Mouse (Mus musculus): ENCODE measurements at regions not wholly inside any gene's neighbourhood (a gene's known extent, or its start where the extent isn't known, plus 50 kb on each side); places are given as distances from the start of the nearest gene placed in this dataset.

GRCm38 (mm10) chr8:57401661-57402060 is 54.1 kb upstream of the Scrg1 start:
- Histone ChIP-seq H3K4me1 (replicated peaks; ENCODE audit: control insufficient read depth, insufficient read depth, low read length) (no peaks in the 10 kb centered on the region), H3K9ac (ENCODE audit: low read depth, low read length) (no peak overlapping the region), H3K27ac (ENCODE audit: low read depth, low read length) (no peak overlapping the region), H3K36me3 (ENCODE audit: control insufficient read depth, insufficient read depth) (no peaks in the 10 kb centered on the region), H3K4me3 (ENCODE audit: low read depth, low read length) (no peak overlapping the region), H3K9me3 (ENCODE audit: control insufficient read depth) (no peaks in the 10 kb centered on the region), H3K27me3 (replicated peaks; ENCODE audit: control insufficient read depth, insufficient read depth, low read length) (no peaks in the 10 kb centered on the region), H3K4me2 (replicated peaks; ENCODE audit: low read depth) (no peak overlapping the region)
- TF ChIP-seq CTCF (IDR thresholded peaks at IDR 0.05; ENCODE audit: low read depth): no peak
- no peak for ATAC-seq
- WGBS: 51% methylated on average over 1 of the region's 1 CpGs

GRCm38 (mm10) chr8:57402200-57402599 is 53.5 kb upstream of the Scrg1 start:
- H3K4me3 ChIP-seq (ENCODE audit: low read depth, low read length): no peak overlapping the region
- no peak overlapping the region for H3K27ac ChIP-seq (ENCODE audit: low read depth, low read length)
- H3K9me3 ChIP-seq (ENCODE audit: control insufficient read depth): no peaks in the 10 kb centered on the region
- no peak for TF ChIP-seq CTCF (IDR thresholded peaks at IDR 0.05; ENCODE audit: low read depth)
- H3K36me3 ChIP-seq (ENCODE audit: control insufficient read depth, insufficient read depth): no peaks in the 10 kb centered on the region
- 78% methylated on average over 5 of the region's 5 CpGs for WGBS
- H3K4me2 ChIP-seq (replicated peaks; ENCODE audit: low read depth): no peak overlapping the region
- H3K9ac ChIP-seq (ENCODE audit: low read depth, low read length): no peak overlapping the region
- H3K27me3 ChIP-seq (replicated peaks; ENCODE audit: control insufficient read depth, insufficient read depth, low read length): no peaks in the 10 kb centered on the region
- H3K4me1 ChIP-seq (replicated peaks; ENCODE audit: control insufficient read depth, insufficient read depth, low read length): no peaks in the 10 kb centered on the region
- ATAC-seq: no peak

- WGBS: 87% methylated on average over 11 of the region's 11 CpGs
- Histone ChIP-seq H3K9me3 (ENCODE audit: control insufficient read depth) (no peaks in the 10 kb centered on the region), H3K4me3 (ENCODE audit: low read depth, low read length) (no peak overlapping the region), H3K36me3 (ENCODE audit: control insufficient read depth, insufficient read depth) (no peaks in the 10 kb centered on the region), H3K4me1 (replicated peaks; ENCODE audit: control insufficient read depth, insufficient read depth, low read length) (no peaks in the 10 kb centered on the region), H3K9ac (ENCODE audit: low read depth, low read length) (no peak overlapping the region), H3K27ac (ENCODE audit: low read depth, low read length) (no peak overlapping the region), H3K27me3 (replicated peaks; ENCODE audit: control insufficient read depth, insufficient read depth, low read length) (peaks cover 2% of the 10 kb centered on the region; the same call in 1 of the 2 replicates), H3K4me2 (replicated peaks; ENCODE audit: low read depth) (no peak overlapping the region)
- ATAC-seq: no peak
- peak; percentile 39 for TF ChIP-seq CTCF (IDR thresholded peaks at IDR 0.05; ENCODE audit: low read depth)
Measured at GRCm38 (mm10) chr8:57403640-57404180, 52.0 kb upstream of the Scrg1 start.

- no peak for ATAC-seq
- Histone ChIP-seq H3K4me3 (ENCODE audit: low read depth, low read length) (no peak overlapping the region), H3K4me1 (replicated peaks; ENCODE audit: control insufficient read depth, insufficient read depth, low read length) (0 out of 2 replicates have a peak, but pooled peaks cover 6% of the 10 kb centered on the region), H3K27me3 (replicated peaks; ENCODE audit: control insufficient read depth, insufficient read depth, low read length) (peaks cover 7% of the 10 kb centered on the region; the same call in 1 of the 2 replicates), H3K4me2 (replicated peaks; ENCODE audit: low read depth) (no peak overlapping the region), H3K9me3 (ENCODE audit: control insufficient read depth) (no peaks in the 10 kb centered on the region), H3K36me3 (ENCODE audit: control insufficient read depth, insufficient read depth) (no peaks in the 10 kb centered on the region), H3K9ac (ENCODE audit: low read depth, low read length) (no peak overlapping the region), H3K27ac (ENCODE audit: low read depth, low read length) (no peak overlapping the region)
- 60% methylated on average over 11 of the region's 11 CpGs for WGBS
- no peak for TF ChIP-seq CTCF (IDR thresholded peaks at IDR 0.05; ENCODE audit: low read depth)
Measured at GRCm38 (mm10) chr8:57405277-57405817, 50.4 kb upstream of the Scrg1 start.
